Mouse (Mus musculus): Measurements from ENCODE around the gene Irgc1. TPM values are rescaled to one million over a fixed set of nuclear protein-coding genes. Genes with fewer than 3 reads are reported as not detected.

The Irgc1 gene
- polyA plus RNA-seq, 1 experiment from 2014 or later, result not detected

- Histone ChIP-seq H3K27ac (ENCODE audit: low read depth, low read length) (no peak overlapping the region), H3K4me1 (ENCODE audit: control insufficient read depth, insufficient read depth, low read length) (peaks cover 3% of the 10 kb centered on the region; the same call in 1 of the 2 replicates), H3K4me3 (ENCODE audit: low read depth, low read length) (no peak overlapping the region), H3K27me3 (ENCODE audit: control insufficient read depth, insufficient read depth, low read length) (peaks cover 28% of the 10 kb centered on the region), H3K9me3 (replicated peaks; ENCODE audit: control insufficient read depth, low read length) (no peaks in the 10 kb centered on the region; the same call in 1 of the 2 replicates), H3K9ac (ENCODE audit: low read depth, low read length) (no peak overlapping the region), H3K4me2 (no peak overlapping the region), H3K36me3 (ENCODE audit: control insufficient read depth, insufficient read depth, low read length) (no peaks in the 10 kb centered on the region)
- WGBS (ENCODE audit: insufficient replicate concordance), result 69% methylated on average over 5 of the region's 5 CpGs
- ATAC-seq (replicated peaks; ENCODE audit: insufficient number of reproducible peaks, low FRiP score, low TSS enrichment), result no peak
Measured at GRCm38 (mm10) chr7:24435305-24435704, 16.8 kb downstream of the Irgc1 start.

GRCm38 (mm10) chr7:24431713-24432112, 20.4 kb downstream of the Irgc1 start:
- H3K4me2 ChIP-seq, result peak overlapping the region; percentile 22; the same call in 1 of the 2 replicates
- no peaks in the 10 kb centered on the region for H3K4me1 ChIP-seq (ENCODE audit: control insufficient read depth, insufficient read depth, low read length)
- no peaks in the 10 kb centered on the region; the same call in 1 of the 2 replicates for H3K9me3 ChIP-seq (replicated peaks; ENCODE audit: control insufficient read depth, low read length)
- no peak for ATAC-seq (replicated peaks; ENCODE audit: insufficient number of reproducible peaks, low FRiP score, low TSS enrichment)
- H3K4me3 ChIP-seq (ENCODE audit: low read depth, low read length), result peak overlapping the region; percentile 10; the same call in 1 of the 2 replicates
- peaks cover 28% of the 10 kb centered on the region for H3K27me3 ChIP-seq (ENCODE audit: control insufficient read depth, insufficient read depth, low read length)
- no peaks in the 10 kb centered on the region for H3K36me3 ChIP-seq (ENCODE audit: control insufficient read depth, insufficient read depth, low read length)
- H3K9ac ChIP-seq (ENCODE audit: low read depth, low read length), result no peak overlapping the region
- H3K27ac ChIP-seq (ENCODE audit: low read depth, low read length), result no peak overlapping the region
- 37% methylated on average over 11 of the region's 11 CpGs for WGBS (ENCODE audit: insufficient replicate concordance)

- Histone ChIP-seq H3K9me3 (replicated peaks; ENCODE audit: control insufficient read depth, low read length) (no peaks in the 10 kb centered on the region; the same call in 1 of the 2 replicates), H3K4me1 (ENCODE audit: control insufficient read depth, insufficient read depth, low read length) (no peaks in the 10 kb centered on the region), H3K4me2 (no peak overlapping the region), H3K27me3 (ENCODE audit: control insufficient read depth, insufficient read depth, low read length) (peaks cover 28% of the 10 kb centered on the region), H3K36me3 (ENCODE audit: control insufficient read depth, insufficient read depth, low read length) (no peaks in the 10 kb centered on the region), H3K9ac (ENCODE audit: low read depth, low read length) (no peak overlapping the region), H3K4me3 (ENCODE audit: low read depth, low read length) (no peak overlapping the region), H3K27ac (ENCODE audit: low read depth, low read length) (no peak overlapping the region)
- ATAC-seq (replicated peaks; ENCODE audit: insufficient number of reproducible peaks, low FRiP score, low TSS enrichment), result no peak
- 87% methylated on average over 15 of the region's 15 CpGs for WGBS (ENCODE audit: insufficient replicate concordance)
Measured at GRCm38 (mm10) chr7:24430551-24431345, 21.3 kb downstream of the Irgc1 start.

GRCm38 (mm10) chr7:24429413-24430112, 22.5 kb downstream of the Irgc1 start:
- Histone ChIP-seq H3K4me3 (ENCODE audit: low read depth, low read length) (no peak overlapping the region), H3K27ac (ENCODE audit: low read depth, low read length) (no peak overlapping the region), H3K4me1 (ENCODE audit: control insufficient read depth, insufficient read depth, low read length) (peaks cover 2% of the 10 kb centered on the region; the same call in 1 of the 2 replicates), H3K27me3 (ENCODE audit: control insufficient read depth, insufficient read depth, low read length) (peaks cover 28% of the 10 kb centered on the region), H3K4me2 (no peak overlapping the region), H3K36me3 (ENCODE audit: control insufficient read depth, insufficient read depth, low read length) (no peaks in the 10 kb centered on the region), H3K9me3 (replicated peaks; ENCODE audit: control insufficient read depth, low read length) (no peaks in the 10 kb centered on the region; the same call in 1 of the 2 replicates), H3K9ac (ENCODE audit: low read depth, low read length) (no peak overlapping the region)
- 67% methylated on average over 16 of the region's 16 CpGs for WGBS (ENCODE audit: insufficient replicate concordance)
- no peak for ATAC-seq (replicated peaks; ENCODE audit: insufficient number of reproducible peaks, low FRiP score, low TSS enrichment)

- 82% methylated on average over 5 of the region's 5 CpGs for WGBS (ENCODE audit: insufficient replicate concordance)
- H3K4me2 ChIP-seq, result no peak overlapping the region
- peaks cover 4% of the 10 kb centered on the region; the same call in 1 of the 2 replicates for H3K4me1 ChIP-seq (ENCODE audit: control insufficient read depth, insufficient read depth, low read length)
- H3K27ac ChIP-seq (ENCODE audit: low read depth, low read length), result no peak overlapping the region
- no peak for ATAC-seq (replicated peaks; ENCODE audit: insufficient number of reproducible peaks, low FRiP score, low TSS enrichment)
- no peak overlapping the region for H3K4me3 ChIP-seq (ENCODE audit: low read depth, low read length)
- H3K9me3 ChIP-seq (replicated peaks; ENCODE audit: control insufficient read depth, low read length), result no peaks in the 10 kb centered on the region; the same call in 1 of the 2 replicates
- no peak overlapping the region for H3K9ac ChIP-seq (ENCODE audit: low read depth, low read length)
- H3K27me3 ChIP-seq (ENCODE audit: control insufficient read depth, insufficient read depth, low read length), result peaks cover 22% of the 10 kb centered on the region
- no peaks in the 10 kb centered on the region; the same call in 1 of the 2 replicates for H3K36me3 ChIP-seq (ENCODE audit: control insufficient read depth, insufficient read depth, low read length)
Measured at GRCm38 (mm10) chr7:24428725-24429124, 23.4 kb downstream of the Irgc1 start.

GRCm38 (mm10) chr7:24427168-24427567, 24.9 kb downstream of the Irgc1 start:
- no peak for ATAC-seq (replicated peaks; ENCODE audit: insufficient number of reproducible peaks, low FRiP score, low TSS enrichment)
- WGBS (ENCODE audit: insufficient replicate concordance), result 86% methylated on average over 8 of the region's 8 CpGs
- Histone ChIP-seq H3K27me3 (ENCODE audit: control insufficient read depth, insufficient read depth, low read length) (peaks cover 6% of the 10 kb centered on the region), H3K4me2 (no peak overlapping the region), H3K9ac (ENCODE audit: low read depth, low read length) (no peak overlapping the region), H3K4me1 (ENCODE audit: control insufficient read depth, insufficient read depth, low read length) (peaks cover 4% of the 10 kb centered on the region; the same call in 1 of the 2 replicates), H3K36me3 (ENCODE audit: control insufficient read depth, insufficient read depth, low read length) (peaks cover 2% of the 10 kb centered on the region; the same call in 1 of the 2 replicates), H3K9me3 (replicated peaks; ENCODE audit: control insufficient read depth, low read length) (no peaks in the 10 kb centered on the region), H3K27ac (ENCODE audit: low read depth, low read length) (no peak overlapping the region), H3K4me3 (ENCODE audit: low read depth, low read length) (no peak overlapping the region)

- Histone ChIP-seq H3K27me3 (ENCODE audit: control insufficient read depth, insufficient read depth, low read length) (no peaks in the 10 kb centered on the region), H3K27ac (ENCODE audit: low read depth, low read length) (no peak overlapping the region), H3K9me3 (replicated peaks; ENCODE audit: control insufficient read depth, low read length) (no peaks in the 10 kb centered on the region), H3K4me3 (ENCODE audit: low read depth, low read length) (no peak overlapping the region), H3K36me3 (ENCODE audit: control insufficient read depth, insufficient read depth, low read length) (peaks cover 2% of the 10 kb centered on the region; the same call in 1 of the 2 replicates), H3K4me2 (no peak overlapping the region), H3K4me1 (ENCODE audit: control insufficient read depth, insufficient read depth, low read length) (peaks cover 4% of the 10 kb centered on the region; the same call in 1 of the 2 replicates), H3K9ac (ENCODE audit: low read depth, low read length) (no peak overlapping the region)
- ATAC-seq (replicated peaks; ENCODE audit: insufficient number of reproducible peaks, low FRiP score, low TSS enrichment), result no peak
- 80% methylated on average over 9 of the region's 9 CpGs for WGBS (ENCODE audit: insufficient replicate concordance)
Measured at GRCm38 (mm10) chr7:24425919-24426318, 26.2 kb downstream of the Irgc1 start.

GRCm38 (mm10) chr7:24423956-24424732, 28.0 kb downstream of the Irgc1 start:
- Histone ChIP-seq H3K27me3 (ENCODE audit: control insufficient read depth, insufficient read depth, low read length) (no peaks in the 10 kb centered on the region), H3K9me3 (replicated peaks; ENCODE audit: control insufficient read depth, low read length) (no peaks in the 10 kb centered on the region), H3K4me2 (no peak overlapping the region), H3K27ac (ENCODE audit: low read depth, low read length) (no peak overlapping the region), H3K4me1 (ENCODE audit: control insufficient read depth, insufficient read depth, low read length) (peaks cover 4% of the 10 kb centered on the region; the same call in 1 of the 2 replicates), H3K9ac (ENCODE audit: low read depth, low read length) (no peak overlapping the region), H3K4me3 (ENCODE audit: low read depth, low read length) (no peak overlapping the region), H3K36me3 (ENCODE audit: control insufficient read depth, insufficient read depth, low read length) (peaks cover 2% of the 10 kb centered on the region; the same call in 1 of the 2 replicates)
- no peak for ATAC-seq (replicated peaks; ENCODE audit: insufficient number of reproducible peaks, low FRiP score, low TSS enrichment)
- WGBS (ENCODE audit: insufficient replicate concordance), result 80% methylated on average over 12 of the region's 12 CpGs

Data from heart, embryonic 11.5 days (tissue).